Mouse (Mus musculus) adrenal gland, postnatal 25 days (tissue): ENCODE results near the gene Ints11. TPM values are rescaled to one million over a fixed set of nuclear protein-coding genes. Genes with fewer than 3 reads are reported as not detected.
A peak's percentile ranks its signal among the peaks of the same experiment; 100 is the strongest.

Experiments
- DNase-seq: peaks from one replicate; pipeline ENCODE4 v3.0.0; 2021; ENCODE audit warnings: mixed read lengths
- total RNA-seq: library from RNA; stranded (reverse); gene quantifications from 2 replicates; pipeline ENCODE4 v1.2.3, GENCODE M21; 2021

Gene Ints11
- total RNA-seq, 1 experiment from 2014 or later, result 32.4 TPM

DNA sequence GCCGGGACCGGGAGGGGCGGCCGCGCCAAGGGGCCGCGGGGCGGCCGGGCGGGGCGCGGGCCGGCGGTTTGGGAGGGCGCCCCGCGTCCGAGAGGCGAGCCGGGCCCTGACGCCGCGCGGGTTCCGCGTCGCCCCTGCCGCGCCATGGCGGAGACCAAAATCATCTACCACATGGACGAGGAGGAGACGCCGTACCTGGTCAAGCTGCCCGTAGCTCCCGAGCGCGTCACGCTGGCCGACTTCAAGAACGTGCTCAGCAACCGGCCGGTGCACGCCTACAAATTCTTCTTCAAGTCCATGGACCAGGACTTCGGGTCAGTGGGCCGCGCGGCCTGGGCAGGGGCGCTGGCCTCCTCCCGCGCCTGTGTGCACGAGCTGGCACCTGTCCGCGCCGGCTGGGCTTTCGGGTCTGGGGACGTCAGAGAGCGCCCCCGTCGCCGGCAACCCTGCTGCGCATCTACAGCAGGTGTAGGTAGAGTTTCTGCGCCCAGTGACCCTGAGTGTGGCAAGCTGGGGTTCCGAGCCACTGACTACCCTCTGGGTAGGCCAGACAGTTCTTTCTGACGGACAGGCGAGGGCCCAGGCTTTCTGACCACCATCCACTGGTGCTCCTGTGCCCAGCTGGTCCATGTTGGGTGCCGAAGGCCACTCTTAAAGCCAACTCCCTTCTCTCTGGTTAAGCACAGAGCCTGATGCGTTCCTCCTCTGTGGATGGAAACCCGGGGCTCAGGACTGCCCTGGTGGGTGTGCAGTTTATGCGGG lies 21.6 kb upstream of the Ints11 start:
- DNase-seq, result peak; percentile 41

DNA sequence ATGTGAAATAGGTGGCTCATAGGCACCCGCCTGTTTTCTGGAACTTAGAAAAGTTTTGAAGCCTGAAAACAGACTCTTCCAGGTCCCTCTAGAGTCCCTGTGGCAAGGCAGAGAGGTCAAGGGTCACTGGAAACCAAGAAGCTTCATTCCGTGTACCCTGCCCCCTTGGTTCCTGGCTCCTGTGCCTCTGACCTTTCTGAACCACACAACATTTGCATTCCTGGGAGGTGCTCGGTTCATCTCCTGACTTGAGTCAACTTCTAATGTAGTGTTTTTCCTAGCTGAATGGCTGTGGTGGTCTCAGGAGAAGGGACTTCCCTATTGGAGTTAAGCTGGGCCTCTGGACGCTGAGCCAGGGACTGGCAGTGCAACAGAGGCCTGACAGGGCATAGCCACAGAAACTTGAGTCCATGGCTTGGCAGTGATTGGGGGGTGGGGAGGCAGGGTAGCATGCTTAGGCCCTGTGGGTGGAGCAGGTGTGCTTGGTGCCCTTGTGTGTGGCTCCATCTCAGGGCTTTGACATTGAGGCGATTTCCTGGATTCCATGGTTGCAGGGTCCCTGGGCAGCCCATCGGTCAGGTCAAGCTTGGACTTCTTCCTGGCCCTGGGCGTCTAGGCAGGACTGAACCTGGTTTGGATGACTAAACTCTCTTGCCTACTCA lies 20.8 kb upstream of the Ints11 start:
- no peak for DNase-seq

DNA sequence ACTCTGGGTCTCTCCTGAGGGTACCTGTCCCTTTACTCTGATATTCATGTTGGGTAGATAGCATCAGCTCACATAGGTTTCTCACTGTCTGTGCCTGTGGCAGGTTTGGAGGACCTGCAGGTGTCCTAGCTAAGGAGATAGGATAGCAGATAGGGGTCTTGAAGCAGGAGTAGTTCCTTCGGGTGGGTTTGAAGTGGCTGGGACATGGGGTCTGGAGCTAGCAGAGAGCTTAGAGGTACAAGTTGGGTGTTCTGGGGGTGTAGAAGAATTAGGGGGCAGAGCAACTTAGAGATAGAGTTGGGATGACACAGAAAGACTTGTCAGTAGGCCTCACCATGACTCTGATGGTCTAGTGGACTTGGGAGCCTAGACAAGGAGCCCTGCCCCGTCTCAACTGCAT lies 20.0 kb upstream of the Ints11 start:
- DNase-seq, result no peak

DNA sequence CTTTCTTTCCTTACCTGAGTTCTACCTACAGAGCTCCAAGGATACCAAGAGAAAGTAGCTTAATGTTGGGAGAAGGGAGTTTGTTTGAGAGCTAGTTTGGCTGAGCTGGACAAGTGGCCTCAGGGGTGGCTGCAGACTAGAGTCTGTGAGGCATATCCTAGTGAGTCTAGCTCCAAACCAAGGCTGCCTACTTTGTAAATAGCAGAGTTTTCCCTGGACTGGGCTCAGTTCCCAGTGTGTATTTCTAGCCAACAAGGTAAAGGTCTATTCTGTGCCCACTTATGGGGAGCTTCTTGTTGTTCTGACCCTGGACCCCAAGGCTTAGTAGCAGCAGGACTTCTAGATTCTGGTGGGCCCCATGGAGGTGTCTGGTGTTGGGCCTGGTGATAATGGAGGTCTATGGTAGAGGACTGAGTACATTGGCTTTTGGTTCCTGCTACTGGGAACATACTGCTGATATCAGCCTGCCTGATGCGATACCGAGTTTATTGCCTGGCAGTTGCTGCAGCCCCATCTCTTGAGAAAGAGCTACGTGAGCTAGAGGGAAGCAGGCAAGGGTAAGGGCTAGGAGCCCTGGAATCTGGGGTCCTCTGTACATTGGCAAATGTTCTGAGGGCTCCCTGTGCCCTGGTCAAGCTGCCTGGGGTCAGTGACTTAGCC lies 19.4 kb upstream of the Ints11 start:
- DNase-seq, result no peak

DNA sequence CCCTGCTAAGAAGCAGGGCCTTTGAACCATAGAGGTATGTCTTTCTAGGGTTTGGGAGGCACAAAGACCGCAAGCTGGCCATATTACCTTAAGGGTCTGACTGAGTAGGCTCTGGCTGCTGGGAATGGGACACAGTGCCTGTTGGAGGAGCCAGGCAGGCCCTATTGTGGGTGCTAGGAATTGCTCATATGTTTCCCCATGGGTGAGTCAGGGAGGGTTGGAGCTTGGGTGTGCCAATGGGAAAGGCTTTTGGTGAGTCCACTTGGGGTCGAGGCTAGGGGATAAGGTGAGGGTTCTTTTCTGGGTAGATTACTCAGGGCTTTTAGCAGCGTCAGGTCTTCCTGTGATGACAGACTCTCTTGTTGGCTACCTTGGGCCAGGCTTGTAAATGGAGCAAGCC lies 18.0 kb upstream of the Ints11 start:
- DNase-seq, result no peak

DNA sequence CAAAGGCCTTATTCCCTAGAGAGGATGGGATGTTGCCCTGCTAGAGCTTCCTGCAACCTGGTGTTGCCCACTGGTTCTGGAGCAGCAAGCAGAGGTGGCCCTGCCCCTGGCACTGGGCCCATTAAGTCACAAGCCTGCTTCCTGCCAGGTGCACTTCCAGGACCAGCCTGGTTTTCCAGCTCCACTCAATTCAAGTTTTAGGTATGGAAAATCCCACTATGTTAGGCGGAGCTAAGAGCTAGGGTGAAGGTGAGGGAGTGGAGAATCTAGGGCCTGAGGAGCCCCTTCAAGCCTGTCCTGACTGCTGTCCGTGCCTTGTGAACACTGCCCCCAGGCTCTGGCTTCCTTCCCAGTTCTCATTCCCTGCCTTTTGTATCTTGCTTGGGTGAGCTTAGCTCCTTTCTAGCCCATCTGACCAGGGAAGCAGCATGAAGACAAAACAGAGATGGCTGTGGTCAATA lies 17.4 kb upstream of the Ints11 start:
- no peak for DNase-seq

DNA sequence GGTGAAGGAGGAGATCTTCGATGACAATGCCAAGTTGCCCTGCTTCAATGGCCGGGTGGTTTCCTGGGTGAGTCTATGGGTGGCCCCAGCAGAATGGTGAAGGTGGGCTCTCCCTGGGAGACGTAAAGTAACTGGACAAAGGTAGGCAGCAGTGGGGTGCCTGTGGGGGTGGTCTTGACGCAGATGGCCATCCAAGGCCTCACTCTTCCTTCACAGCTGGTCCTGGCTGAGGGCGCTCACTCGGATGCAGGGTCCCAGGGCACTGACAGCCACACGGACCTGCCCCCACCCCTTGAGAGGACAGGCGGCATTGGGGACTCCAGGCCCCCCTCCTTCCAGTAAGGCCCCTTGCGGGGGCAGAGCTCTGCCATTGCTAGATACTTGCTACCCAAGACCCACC lies 15.9 kb upstream of the Ints11 start:
- no peak for DNase-seq

DNA sequence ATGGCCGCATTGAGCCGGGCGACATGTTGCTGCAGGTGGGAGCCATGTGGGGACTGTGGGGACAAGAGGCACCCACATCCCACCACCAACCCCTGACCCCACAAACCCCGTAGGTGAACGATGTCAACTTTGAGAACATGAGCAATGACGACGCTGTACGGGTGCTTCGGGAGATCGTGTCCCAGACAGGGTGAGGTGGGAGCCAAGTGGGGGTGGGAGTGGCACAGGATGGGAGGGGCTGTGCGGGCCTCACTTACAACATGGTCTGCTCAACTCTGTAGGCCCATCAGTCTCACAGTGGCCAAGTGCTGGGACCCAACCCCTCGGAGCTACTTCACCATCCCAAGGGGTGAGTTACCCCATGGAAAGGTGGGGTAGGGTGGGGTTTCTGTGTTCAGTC lies 14.4 kb upstream of the Ints11 start:
- DNase-seq, result no peak

DNA sequence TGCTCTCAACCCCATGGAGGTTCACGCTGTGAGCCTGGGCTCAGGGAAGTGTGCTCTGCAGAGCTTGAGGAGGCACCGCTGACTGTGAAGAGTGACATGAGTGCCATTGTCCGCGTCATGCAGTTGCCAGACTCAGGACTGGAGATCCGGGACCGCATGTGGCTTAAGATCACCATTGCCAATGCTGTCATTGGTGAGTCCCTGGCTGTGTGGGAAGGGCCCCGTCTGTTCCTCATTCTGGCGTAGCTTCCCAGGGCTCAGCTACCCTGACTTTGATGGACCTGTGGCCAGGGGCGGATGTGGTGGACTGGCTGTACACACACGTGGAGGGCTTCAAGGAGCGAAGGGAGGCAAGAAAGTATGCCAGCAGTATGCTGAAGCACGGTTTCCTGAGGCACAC lies 13.3 kb upstream of the Ints11 start:
- DNase-seq, result no peak

DNA sequence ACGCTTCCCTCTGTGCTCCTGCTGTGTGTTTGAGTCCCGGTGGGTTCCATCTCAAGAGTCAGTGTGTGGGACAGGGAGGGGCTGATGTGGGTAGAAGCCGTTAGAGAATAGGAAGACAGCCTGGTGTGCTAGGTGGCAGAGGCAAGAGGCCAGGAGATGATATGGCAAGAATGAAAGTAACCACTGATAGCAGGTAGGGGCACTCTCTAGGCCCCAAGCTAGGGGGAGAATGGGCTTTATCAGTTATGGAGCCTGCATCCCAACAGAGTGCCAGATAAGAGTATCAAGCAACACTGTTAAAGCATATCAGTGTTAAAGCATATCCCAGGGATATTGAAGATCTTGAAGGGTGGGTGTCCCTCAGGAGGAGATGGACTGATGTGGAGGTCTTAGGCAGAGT lies 12.5 kb upstream of the Ints11 start:
- no peak for DNase-seq

DNA sequence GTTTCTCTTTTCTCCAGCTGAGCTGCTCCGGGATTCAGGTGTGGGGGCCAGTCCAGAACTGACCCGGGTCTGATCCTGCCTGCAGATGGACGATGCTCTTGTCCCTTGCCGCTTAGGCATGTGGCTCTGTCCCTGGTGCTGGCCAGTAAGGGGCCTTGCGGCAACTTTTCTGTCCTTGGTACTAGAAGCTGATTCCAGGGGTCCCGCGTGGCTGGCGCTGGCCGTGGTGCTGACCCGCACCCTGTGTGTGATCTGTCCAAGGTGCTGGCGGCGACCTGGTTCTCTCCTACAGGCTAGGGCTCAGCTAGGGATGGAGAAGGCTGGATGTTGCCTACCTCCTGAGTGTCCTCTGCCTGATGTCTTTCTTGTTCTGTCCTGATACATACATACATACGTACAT lies 10.0 kb upstream of the Ints11 start:
- DNase-seq, result peak; percentile 58

DNA sequence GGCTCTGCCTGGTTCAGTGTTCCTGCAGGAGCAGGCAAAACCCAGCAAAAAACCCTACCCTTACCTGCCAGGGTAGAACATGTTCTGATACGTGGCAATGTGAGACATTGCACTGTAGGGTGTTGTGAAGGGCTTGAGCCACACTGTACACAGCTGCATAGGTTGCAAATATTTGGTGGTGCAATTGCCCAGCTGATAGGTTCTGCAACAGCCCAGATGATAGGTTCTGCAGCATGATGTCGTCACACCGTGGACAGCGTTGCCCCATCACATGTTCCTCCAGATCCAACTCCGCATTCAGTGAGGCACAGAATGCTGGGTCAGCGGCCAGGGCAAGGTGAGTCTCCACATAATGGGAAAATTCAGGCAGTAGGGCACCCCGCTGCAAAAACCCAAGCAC lies 7.6 kb upstream of the Ints11 start:
- no peak for DNase-seq

DNA sequence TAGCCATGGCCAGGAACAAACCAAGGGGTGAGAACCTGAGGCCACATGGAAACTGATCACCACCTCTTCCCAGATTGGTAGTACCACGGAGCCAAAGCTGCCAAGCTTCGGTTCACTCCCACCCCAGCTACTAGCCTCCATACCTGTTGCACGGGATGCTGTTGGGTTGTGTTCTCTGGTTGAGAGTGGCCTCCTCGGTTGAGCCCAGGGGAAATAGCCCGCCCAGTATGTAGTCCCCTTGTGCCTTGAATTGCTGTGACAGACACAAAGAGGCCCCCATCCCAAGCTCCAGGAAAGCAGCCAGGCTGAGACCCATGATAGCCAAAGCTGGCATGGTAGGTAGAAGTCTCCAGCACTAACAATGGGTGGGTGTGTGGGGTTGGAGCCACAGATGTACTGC lies 6.3 kb upstream of the Ints11 start, which contains the start of gene Tas1r3:
Tas1r3 (minus strand) TSS at position 362 of the 400 bp plus-strand sequence.
- no peak for DNase-seq

DNA sequence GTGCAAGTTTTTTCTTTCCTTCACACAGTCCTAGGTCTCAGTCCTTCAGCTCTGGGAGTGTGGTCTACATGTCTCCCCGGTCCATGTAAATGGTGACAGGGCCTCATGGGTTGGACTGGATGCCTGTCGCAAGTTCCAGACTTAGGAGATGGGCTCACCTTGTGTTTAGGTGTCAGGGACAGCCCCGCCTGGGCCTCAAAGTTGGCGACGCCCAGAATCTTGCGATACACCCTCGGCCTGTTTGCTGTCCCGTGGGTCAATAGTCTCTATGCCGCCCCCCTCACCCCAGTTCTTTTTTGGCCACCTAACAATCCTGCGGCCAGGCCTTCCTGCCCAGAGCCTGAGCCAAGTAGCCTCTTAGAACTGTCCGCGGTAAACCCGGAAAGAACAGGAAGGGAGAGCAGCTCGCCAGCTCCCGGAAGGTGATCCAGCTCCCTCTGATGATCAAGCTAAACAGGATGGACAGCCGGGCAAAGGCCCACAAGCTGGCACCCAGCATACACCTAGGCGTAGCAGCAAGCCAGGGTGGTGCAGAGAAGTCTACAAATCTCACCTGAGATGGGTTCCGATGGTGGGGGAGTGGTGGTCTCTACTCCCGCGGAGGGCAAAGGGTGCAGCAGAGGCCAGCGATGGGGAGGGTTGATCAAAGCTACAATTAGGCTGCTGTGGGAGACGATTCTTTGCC lies 590 bp upstream of the Ints11 start:
- DNase-seq, result no peak

DNA sequence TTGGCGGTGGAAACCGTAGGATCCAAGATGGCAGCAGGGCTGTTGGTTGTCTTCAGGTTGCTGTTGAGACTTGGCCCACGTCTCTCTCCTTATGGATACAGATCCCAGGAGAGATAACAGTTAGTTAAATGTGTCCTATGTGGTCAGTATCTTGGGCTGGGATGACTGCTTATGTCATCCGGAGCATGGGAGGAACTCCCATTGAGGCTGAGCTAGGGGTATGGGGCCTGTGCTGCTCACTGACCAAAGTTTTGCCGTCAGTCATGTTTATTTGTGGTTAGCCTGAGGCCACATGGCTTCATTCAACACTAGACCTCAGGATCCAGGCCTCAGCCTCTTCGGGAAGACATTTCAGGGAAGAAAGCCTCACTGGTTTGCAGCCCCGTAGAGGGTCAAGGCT lies 2.1 kb downstream of the Ints11 start:
- no peak for DNase-seq

DNA sequence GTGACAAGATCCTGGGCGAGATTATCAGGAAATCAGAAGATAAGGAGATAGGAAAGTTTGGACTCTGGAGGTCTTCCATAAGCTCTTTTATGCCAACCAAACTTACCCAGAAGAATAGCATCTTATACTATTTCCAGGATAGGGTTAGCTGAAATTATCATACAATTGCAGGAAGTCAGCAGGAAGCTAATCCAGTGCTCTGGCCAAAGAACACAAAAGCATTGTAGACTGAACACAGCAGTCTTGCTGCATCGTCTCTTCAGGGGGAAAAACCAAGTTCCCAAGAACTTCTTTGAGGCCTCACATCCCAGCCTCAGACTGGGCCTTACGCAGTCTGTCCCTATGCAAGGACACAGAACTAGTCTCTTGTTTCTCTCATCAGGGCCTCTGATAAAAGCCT lies 14.2 kb downstream of the Ints11 start:
- DNase-seq, result no peak

DNA sequence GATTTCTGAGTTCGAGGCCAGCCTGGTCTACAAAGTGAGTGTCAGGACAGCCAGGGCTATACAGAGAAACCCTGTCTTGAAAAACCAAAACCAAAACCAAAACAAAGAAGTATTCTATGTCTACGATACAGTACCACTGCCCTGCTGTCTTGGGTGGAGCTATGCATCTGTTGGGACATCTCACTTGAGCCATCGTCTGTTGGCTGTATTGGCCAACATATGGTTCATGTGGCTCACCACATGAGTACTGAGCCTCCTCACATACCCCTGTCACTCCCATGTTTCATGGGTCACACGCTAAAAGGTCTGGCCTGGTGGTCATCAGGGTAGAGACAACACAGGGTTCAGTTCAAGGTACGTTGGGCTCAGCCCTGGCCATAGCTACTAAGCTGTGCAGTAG lies 17.0 kb downstream of the Ints11 start:
- no peak for DNase-seq

DNA sequence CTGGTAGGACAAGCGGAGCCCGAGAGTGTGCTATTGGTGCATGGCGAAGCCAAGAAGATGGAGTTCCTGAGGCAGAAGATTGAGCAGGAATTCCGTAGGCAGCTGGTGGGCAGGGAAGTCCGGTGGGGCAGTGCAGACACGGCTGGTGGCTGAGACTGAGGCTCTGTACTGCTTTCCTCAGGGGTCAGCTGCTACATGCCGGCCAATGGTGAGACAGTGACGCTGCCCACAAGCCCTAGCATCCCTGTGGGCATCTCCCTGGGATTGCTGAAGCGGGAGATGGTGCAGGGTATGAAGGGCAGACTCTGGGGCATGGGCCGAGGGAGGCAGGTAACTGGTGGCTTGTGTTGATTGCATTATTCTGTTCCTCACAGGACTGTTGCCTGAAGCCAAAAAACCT lies 18.3 kb downstream of the Ints11 start:
- DNase-seq, result no peak

DNA sequence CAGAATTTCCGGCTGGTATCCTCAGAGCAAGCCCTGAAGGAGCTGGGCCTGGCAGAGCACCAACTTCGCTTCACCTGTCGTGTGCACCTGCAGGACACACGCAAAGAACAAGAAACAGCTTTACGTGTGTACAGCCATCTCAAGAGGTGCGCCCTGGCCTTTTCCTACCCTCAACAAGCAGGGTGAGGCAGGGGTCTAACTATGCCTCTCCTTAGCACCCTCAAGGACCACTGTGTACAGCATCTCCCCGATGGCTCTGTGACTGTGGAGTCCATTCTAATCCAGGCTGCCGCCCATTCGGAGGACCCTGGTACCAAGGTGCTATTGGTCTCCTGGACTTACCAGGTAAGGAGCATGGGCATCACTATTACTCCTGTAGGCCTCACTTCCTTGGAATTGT lies 18.8 kb downstream of the Ints11 start:
- DNase-seq, result no peak

DNA sequence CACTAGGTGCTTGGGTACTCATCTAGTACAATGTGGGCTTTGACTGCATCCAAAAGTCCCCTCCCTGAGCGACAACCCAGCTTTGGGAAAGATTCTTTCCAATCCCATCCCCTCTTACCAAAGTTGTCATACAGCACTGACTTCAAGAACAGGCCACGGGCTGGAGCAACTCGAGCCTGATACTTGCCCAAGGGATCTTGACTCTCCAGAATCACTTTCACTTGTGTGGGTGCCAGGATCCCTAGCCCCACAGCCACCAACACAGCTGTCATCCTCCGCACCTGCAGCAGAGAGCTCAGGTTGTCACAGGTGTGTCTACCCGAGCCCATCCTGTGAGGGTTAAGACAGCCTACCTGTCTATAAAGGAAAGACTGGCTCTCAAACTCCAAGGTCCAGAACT lies 20.0 kb downstream of the Ints11 start:
- no peak for DNase-seq

DNA sequence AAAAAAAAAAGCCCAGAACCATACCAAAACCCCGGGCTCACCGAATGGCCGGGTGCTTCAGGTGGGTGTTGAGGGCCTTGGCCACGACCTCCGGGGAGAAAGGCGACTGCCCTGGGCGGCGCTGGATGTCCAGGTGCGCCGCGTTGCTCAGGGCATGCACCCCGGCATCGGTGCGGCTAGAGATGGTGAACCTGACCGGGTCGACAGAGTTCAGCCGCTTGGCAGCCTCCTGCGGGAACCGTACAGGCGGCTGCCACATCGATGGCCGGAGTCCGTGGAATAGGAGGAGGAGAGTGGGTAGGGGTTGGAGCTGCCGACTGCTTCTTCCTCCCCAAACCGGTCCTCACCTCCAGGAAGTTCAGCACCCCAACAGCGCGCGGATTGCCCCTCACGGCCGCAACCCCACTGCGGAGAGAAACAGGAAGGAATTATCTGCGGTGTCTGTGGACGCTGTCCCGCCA lies 21.7 kb downstream of the Ints11 start:
- no peak for DNase-seq

DNA sequence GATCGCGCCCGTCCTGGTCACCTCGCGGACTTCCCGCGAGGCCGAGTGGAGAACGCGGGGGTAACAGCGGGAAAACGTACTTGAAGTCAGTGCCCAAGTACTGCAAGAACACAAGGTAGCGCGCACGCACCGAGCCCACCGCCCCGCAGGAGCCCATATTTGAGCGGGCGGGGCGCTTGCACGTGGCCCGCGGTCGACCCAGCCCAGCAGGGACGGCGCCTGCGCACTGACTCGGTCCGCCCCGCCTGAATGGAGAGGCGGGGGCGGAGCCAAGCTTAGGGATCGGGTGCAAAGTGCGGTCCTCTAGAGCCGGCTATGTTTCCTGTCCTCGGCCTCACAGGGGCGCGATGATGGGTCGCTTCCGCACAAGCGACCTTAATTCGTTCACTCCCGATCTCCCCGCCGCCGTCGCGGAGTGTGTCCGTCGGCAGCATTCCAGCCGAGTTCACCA lies 22.2 kb downstream of the Ints11 start, which contains the start of the genes Pusl1 and Acap3:
Pusl1 (minus strand) TSS at position 231 of the 451 bp plus-strand sequence.
Acap3 (plus strand) TSS at position 272 of the 451 bp plus-strand sequence.
- DNase-seq, result peak; percentile 98
